Mouse (Mus musculus): ENCODE data around the gene Vps37d.

Gene Vps37d

DNA sequence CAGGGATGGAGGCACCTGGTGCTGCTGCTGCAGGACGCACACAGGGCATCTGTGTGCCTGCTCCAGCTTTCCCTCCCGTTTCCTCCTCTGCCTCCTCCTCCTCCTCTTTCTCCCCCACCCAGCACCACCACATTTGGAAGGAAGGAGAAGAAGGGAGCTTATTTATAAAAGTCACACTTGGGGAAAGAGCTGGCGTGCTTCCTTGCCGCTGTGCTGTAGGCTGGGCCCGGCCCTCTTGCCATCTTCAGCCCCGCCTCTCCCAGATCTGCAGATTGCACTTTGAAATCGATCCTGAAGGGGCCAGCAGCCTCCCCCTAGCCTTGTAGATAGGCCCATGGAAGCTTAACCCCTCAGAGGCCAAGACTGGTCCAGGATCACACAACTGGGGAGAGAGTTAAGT, 52.2 kb downstream of the Vps37d start:
- no peak for DNase-seq

GRCm38 (mm10) chr5:135024665-135025224, 53.3 kb downstream of the Vps37d start:
- DNase-seq: peak; percentile 31

- DNase-seq: peak; percentile 93
Observed at GRCm38 (mm10) chr5:135023344-135024173, 54.5 kb downstream of the Vps37d start, which contains the start of gene Stx1a. TSS of gene Stx1a (plus strand) at chr5:135023482.

Data from liver (tissue).